Mouse (Mus musculus) brain, embryonic 14.5 days (tissue): ENCODE data around the gene Cst6.

ENCODE experiments used
- CTCF ChIP-seq: fragments of 200-500 bp; IDR thresholded peaks from 2 replicates; pipeline ENCODE4 v1.5.1; 2012; ENCODE audit warnings: inconsistent platforms, mild to moderate bottlenecking, moderate library complexity, borderline replicate concordance; ENCODE audit not compliant: insufficient read depth, insufficient read length; ENCODE audit errors: extremely low read depth
- POLR2A ChIP-seq: fragments of 200-500 bp; IDR thresholded peaks from 2 replicates; pipeline ENCODE4 v1.6.1; 2012; ENCODE audit warnings: mild to moderate bottlenecking, inconsistent platforms, borderline replicate concordance; ENCODE audit not compliant: poor library complexity, insufficient read depth, insufficient read length, severe bottlenecking; ENCODE audit errors: extremely low read depth

DNA sequence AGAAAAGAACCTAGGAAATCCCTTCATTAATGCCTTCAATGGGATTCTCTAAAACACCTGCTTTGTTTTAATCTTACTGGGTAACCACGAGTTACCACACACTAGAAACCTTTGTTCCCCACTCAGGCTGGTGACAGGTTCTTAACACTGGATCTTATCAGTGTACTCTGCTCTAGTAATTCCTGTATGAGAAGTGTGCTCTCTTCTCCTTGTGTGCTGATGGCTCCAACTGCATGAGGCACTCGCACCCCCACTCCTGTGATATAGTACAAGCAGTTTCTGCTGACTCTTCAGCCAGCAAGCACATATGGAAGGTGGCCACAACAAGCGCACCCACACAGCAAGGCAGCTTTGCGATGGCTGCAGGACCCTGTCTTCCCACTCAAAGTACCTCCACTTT, 24.8 kb upstream of the Cst6 start:
- TF ChIP-seq CTCF (no peak), POLR2A (no peak)
